Mouse (Mus musculus) right cerebral cortex, postnatal 25 days (tissue): Measurements from ENCODE around the gene Vmn2r42.
"Not testable (repeated sequence)": the region's sequence is repeated elsewhere in the genome, so short reads cannot be mapped to it uniquely, and the experiment has no call there.

ENCODE experiments used
- DNase-seq: peaks from one replicate; pipeline ENCODE4 v3.0.0; 2022

The Vmn2r42 gene

GRCm38 (mm10) chr7:8200220-8200619 is at the start of gene Vmn2r42:
Vmn2r42 (minus strand) TSS chr7:8200320.
- DNase-seq: not testable (repeated sequence)

- not testable (repeated sequence) for DNase-seq
These were observed 38.6 kb downstream of the Vmn2r42 start, which contains the start of gene Vmn2r41 for GRCm38 (mm10) chr7:8161554-8161953. Vmn2r41 (minus strand) TSS chr7:8161654.
